Mouse (Mus musculus) lung, postnatal 0 days (tissue): ENCODE results near the gene Clybl. TPM values are rescaled to one million over a fixed set of nuclear protein-coding genes. Genes with fewer than 3 reads are reported as not detected.

ENCODE experiments used
- ATAC-seq: fragments of 200-750 bp; cut with Nextera tagmentation; 2 replicates; pipeline ENCODE4 v1.8.0; 2017; ENCODE audit warnings: moderate library complexity
- DNase-seq: peaks from one replicate; pipeline ENCODE4 v3.0.0-alpha.2; 2016; ENCODE audit warnings: low spot score
- H3K27ac ChIP-seq: fragments of 300-500 bp; sonication (generic); 2 replicates; pipeline ENCODE4 v1.5.1; 2014; ENCODE audit warnings: antibody characterized with exemption, mild to moderate bottlenecking, low read length, mixed read lengths
- H3K27me3 ChIP-seq: fragments of 300-500 bp; sonication (generic); replicated peaks from 2 replicates; pipeline ENCODE4 v1.6.1; 2014; ENCODE audit warnings: low read length, mixed read lengths; ENCODE audit not compliant: insufficient read depth
- H3K36me3 ChIP-seq: fragments of 300-500 bp; sonication (generic); 2 replicates; pipeline ENCODE4 v1.6.1; 2014; ENCODE audit warnings: low read length, mixed read lengths; ENCODE audit not compliant: insufficient read depth
- H3K4me1 ChIP-seq: fragments of 300-500 bp; sonication (generic); 2 replicates; pipeline ENCODE4 v1.6.1; 2014; ENCODE audit warnings: antibody characterized with exemption, low read depth, low read length, mixed read lengths; ENCODE audit not compliant: insufficient read depth
- H3K4me2 ChIP-seq: fragments of 300-500 bp; sonication (generic); replicated peaks from 2 replicates; pipeline ENCODE4 v1.6.1; 2014; ENCODE audit warnings: low read depth, mild to moderate bottlenecking, low read length, moderate library complexity, mixed read lengths
- H3K4me3 ChIP-seq: fragments of 300-500 bp; sonication (generic); 2 replicates; pipeline ENCODE4 v1.5.1; 2014; ENCODE audit warnings: low read depth, low read length
- H3K9ac ChIP-seq: fragments of 300-500 bp; sonication (generic); replicated peaks from 2 replicates; pipeline ENCODE4 v1.6.1; 2014; ENCODE audit warnings: low read depth, mild to moderate bottlenecking
- H3K9me3 ChIP-seq: fragments of 300-500 bp; sonication (generic); 2 replicates; pipeline ENCODE4 v1.6.1; 2016; ENCODE audit warnings: low read length, mixed read lengths
- CTCF ChIP-seq: IDR thresholded peaks from 2 replicates; pipeline ENCODE4 v1.5.1; 2016; ENCODE audit warnings: antibody characterized with exemption, mild to moderate bottlenecking
- EP300 ChIP-seq: IDR thresholded peaks from 2 replicates; pipeline ENCODE4 v1.6.1; 2016; ENCODE audit warnings: antibody characterized with exemption, mild to moderate bottlenecking, control low read depth
- WGBS: fragments of 180-500 bp; shearing (Covaris S2); extraction: QIAGEN DNeasy Blood & Tissue Kit; methylation state at CpG from one replicate; pipeline ENCODE4 v1.1.7; 2014; 5-methylcytosine and 5-hydroxymethylcytosine counted together
- polyA plus RNA-seq: library from polyadenylated mRNA; unstranded; fragments of >200 nt; fragmentation: Nextera tagmentation; extraction: Ambion mirVana; gene quantifications from 2 replicates; pipeline ENCODE4 v1.2.1, GENCODE M21; 2015

Gene Clybl
- polyA plus RNA-seq, 1 experiment from 2014 or later = 9.2 TPM

DNA sequence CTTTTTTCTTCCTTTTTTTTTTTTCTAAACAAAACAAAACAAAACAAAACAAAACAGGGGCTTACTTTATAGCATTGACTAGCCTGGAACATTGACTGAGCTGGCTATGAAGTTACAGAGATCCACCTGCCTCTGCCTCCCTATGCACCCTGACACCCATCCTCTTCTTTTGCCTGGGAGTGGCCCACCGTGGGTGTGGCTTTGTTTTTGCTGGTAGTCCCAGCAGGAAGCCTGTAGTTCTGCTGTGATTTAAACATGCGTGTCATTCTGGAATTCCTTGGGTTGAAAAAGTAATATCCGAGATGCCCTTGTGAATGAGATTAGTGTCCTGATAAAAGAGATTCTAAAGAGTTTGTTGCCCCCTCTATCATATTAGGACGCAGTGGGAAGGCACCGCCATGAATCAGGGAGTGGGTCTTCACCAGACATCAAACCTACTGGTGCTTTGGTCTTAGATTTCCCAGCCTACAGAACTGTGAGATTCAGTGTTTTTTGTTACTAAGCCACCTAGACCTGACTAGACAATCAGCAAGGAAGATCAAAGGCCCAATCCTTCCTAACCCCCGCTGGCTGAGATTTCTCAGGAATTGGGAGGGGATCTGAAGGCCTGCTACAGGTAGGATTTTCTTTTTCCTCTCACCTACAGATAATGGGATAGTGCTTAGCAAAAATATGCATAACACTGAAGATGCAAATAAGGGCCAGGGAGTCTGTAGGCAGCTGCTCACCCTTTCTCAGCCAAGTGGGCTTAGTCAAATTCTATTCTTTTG is 160.3 kb downstream of the Clybl start:
- WGBS = 37% methylated on average over 6 of the region's 6 CpGs
- DNase-seq (no peak), ATAC-seq (no peak)

DNA sequence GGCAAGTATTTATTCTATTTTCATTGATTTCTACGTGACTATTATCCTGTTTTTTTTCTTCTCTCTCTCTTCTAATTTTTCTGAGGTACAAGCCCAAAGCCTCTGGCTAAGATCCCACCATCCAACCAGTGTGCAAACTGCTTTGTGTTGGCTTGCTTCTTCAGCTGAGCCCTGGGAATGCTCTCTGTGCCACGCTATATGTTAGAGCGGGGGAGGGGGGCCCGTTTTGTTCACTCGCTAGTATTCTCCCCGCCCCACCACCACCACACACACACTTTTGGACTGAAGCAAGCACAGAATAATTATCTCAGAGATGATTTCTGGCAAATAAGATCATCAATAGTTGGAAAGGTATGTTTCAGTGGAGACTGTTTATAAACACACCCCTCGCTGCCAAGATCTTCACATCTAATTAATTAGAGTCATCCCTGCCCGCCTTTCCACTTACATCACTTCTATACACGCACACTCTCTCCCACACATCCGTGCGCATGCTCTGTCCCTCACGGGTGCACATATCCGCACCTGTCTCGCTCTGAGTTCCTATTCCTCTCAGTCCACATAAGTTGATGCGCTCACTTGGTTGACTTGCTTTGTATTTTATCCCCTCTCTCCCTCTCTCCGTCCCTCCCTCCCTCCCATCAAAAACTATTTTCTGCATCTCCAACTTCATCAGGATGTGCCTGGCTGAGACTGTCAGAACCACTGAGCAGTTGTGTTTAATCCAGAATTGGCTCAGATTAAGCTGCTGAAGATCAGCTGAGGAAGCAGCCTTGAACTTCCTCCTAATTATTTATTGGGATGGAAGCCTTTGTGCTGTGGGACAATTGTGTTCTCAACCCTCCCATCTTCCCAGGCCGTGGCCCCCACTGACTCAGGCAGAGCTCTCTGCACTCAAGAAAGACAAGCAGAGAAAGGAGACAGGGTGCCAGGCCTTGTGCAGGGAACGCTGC is 163.0 kb downstream of the Clybl start:
- Histone ChIP-seq H3K27ac (no peak overlapping the region), H3K4me1 (no peaks in the 10 kb centered on the region), H3K9me3 (no peaks in the 10 kb centered on the region), H3K4me2 (no peak overlapping the region), H3K27me3 (no peaks in the 10 kb centered on the region), H3K36me3 (no peaks in the 10 kb centered on the region), H3K9ac (no peak overlapping the region), H3K4me3 (no peak overlapping the region)
- no peak for TF ChIP-seq EP300
- ATAC-seq (no peak), DNase-seq (no peak)
- 67% methylated on average over 18 of the region's 18 CpGs for WGBS

More for the DNA sequence above, 160.3 kb downstream of the Clybl start:
- H3K9me3 ChIP-seq = no peaks in the 10 kb centered on the region
- H3K4me3 ChIP-seq = no peak overlapping the region
- H3K36me3 ChIP-seq = no peaks in the 10 kb centered on the region
- no peak overlapping the region for H3K9ac ChIP-seq
- H3K4me1 ChIP-seq = no peaks in the 10 kb centered on the region
- H3K27me3 ChIP-seq = no peaks in the 10 kb centered on the region
- H3K4me2 ChIP-seq = no peak overlapping the region
- H3K27ac ChIP-seq = no peak overlapping the region
- TF ChIP-seq EP300 = no peak
- no peak for TF ChIP-seq CTCF

DNA sequence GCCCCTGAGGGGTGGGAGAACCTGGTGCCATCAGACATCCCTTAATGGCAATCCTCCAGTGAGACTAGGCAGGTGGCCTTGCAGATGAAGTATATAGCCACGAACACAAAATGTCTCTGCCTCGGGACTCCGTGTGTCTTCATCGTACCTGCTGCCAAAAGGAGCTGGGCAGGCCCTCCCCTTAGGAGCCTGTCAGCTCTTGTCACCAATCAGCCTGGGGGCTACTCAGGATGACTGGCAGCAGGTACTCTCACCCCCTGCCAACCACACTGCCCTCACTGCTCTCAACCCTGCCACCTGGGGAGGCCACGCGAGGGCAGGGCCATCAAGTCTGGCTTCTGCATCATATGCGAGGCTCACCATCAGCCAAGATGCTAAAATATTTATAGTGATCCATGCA is 166.6 kb downstream of the Clybl start:
- no peak for ATAC-seq
- no peak overlapping the region for H3K9ac ChIP-seq
- TF ChIP-seq EP300 (no peak), CTCF (no peak)
- no peak for DNase-seq
- H3K27me3 ChIP-seq = no peaks in the 10 kb centered on the region
- H3K27ac ChIP-seq = no peak overlapping the region
- no peak overlapping the region for H3K4me2 ChIP-seq
- H3K4me1 ChIP-seq = no peaks in the 10 kb centered on the region
- H3K9me3 ChIP-seq = no peaks in the 10 kb centered on the region
- 81% methylated on average over 7 of the region's 7 CpGs for WGBS
- no peak overlapping the region for H3K4me3 ChIP-seq
- no peaks in the 10 kb centered on the region for H3K36me3 ChIP-seq

DNA sequence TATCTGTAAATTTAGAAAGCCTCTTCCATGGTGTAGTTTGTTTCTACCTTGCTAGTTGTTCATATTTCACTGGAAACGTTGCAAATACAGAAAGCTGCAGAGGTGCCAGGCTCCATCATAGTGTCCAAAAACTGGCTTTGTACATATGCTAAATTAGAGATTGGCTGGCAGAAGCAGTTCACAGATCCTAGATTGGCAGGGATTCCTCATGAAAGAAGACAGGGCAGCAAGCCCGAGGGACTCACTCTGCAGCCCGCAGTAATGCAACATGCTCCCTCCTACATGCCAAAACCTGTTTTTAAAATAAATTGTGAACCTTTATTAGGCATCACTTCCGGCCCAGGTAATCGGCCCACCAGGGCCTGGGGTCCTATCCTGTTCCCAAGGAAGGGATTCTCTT is 167.8 kb downstream of the Clybl start:
- DNase-seq (no peak), ATAC-seq (no peak)
- H3K36me3 ChIP-seq = no peaks in the 10 kb centered on the region
- TF ChIP-seq EP300 (no peak), CTCF (no peak)
- H3K27me3 ChIP-seq = no peaks in the 10 kb centered on the region
- no peaks in the 10 kb centered on the region for H3K4me1 ChIP-seq
- 78% methylated on average over 5 of the region's 5 CpGs for WGBS
- no peak overlapping the region for H3K4me3 ChIP-seq
- H3K9ac ChIP-seq = no peak overlapping the region
- no peak overlapping the region for H3K27ac ChIP-seq
- H3K9me3 ChIP-seq = no peaks in the 10 kb centered on the region
- H3K4me2 ChIP-seq = no peak overlapping the region

DNA sequence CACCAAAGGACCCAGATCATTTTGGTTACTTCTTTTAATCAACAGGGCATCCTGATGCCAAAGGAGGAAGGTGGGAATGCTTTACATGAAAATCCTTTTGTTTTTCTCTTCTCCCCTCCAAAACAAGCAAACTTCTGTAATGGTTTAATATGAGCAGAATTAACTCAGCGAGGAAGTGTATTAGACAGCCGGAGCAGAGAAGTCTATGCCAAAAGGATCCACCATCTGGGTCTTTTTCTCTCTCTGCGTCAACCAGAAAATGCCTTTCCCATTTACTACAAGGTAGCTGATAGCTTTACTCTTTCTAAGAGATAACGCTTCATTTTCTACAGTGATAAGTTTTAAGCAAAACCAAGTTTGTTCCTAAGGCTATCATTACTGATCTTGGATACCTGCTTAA is 168.3 kb downstream of the Clybl start:
- Histone ChIP-seq H3K4me3 (no peak overlapping the region), H3K36me3 (no peaks in the 10 kb centered on the region), H3K9me3 (no peaks in the 10 kb centered on the region), H3K4me2 (no peak overlapping the region), H3K4me1 (no peaks in the 10 kb centered on the region), H3K27ac (no peak overlapping the region), H3K27me3 (no peaks in the 10 kb centered on the region), H3K9ac (no peak overlapping the region)
- DNase-seq (no peak), ATAC-seq (no peak)
- 89% methylated on average over 4 of the region's 4 CpGs for WGBS
- no peak for TF ChIP-seq EP300
- no peak for TF ChIP-seq CTCF

DNA sequence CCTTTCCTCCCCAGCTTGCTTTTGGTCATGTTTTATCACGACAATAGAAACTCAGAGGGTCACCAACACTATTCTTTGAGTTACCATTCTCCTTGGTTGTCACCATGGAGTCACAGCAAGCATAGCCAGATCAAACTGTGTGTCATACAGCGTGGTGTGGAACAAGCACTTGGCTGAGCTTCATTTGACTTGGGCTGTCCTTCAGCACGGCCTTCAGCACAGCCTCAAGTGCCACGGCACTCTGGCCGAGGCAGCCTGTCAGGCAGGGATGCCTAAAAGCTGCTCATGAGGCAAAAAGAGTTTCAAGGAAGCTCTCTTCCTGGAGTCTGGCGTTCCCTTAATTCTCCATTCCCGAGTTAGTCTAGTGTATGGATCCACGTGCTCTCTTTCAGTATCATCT is 169.3 kb downstream of the Clybl start:
- no peak for TF ChIP-seq CTCF
- TF ChIP-seq EP300 = no peak
- ATAC-seq (no peak), DNase-seq (no peak)
- no peaks in the 10 kb centered on the region for H3K36me3 ChIP-seq
- no peak overlapping the region for H3K4me2 ChIP-seq
- no peaks in the 10 kb centered on the region for H3K27me3 ChIP-seq
- 81% methylated on average over 8 of the region's 8 CpGs for WGBS
- H3K9me3 ChIP-seq = no peaks in the 10 kb centered on the region
- no peak overlapping the region for H3K4me3 ChIP-seq
- no peak overlapping the region for H3K9ac ChIP-seq
- no peaks in the 10 kb centered on the region for H3K4me1 ChIP-seq
- no peak overlapping the region for H3K27ac ChIP-seq
